Mouse (Mus musculus) megakaryocyte-erythroid progenitor cell, adult 5-6 weeks (primary cell): ENCODE measurements at regions not wholly inside any gene's neighbourhood (a gene's known extent, or its start where the extent isn't known, plus 50 kb on each side); places are given as distances from the start of the nearest gene placed in this dataset.

Source experiments
- ATAC-seq: replicated peaks from 2 replicates; pipeline ENCODE4 v1.8.0; 2016; ENCODE audit warnings: mild to moderate bottlenecking, inconsistent platforms; ENCODE audit not compliant: severe bottlenecking, poor library complexity, low FRiP score, low TSS enrichment

DNA sequence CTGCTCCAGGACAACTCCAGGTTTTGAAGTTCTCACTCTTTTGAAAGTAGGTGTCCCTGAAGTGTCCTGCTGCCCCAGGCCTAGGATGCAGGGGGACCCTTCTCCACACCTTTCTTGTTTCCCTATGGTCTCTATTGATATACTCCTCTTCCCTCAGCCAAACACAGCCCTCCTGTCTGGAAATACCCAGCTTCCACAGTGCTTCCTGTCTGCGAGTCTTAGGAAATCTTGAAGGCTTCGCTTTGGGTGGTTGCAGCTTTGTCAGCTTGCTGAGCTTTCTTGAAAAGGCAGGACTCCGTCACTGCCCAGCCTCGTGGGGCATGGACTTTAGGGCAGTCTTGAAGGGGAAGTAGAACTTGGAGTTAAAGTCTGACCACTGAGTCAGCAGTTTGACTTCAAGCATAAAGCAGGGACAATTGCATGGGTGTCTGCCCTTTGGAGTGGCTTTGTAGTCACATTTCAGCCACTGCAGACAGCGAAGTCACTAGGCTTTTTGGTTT lies 51.1 kb upstream of the Lrrc52 start:
- no peak for ATAC-seq

DNA sequence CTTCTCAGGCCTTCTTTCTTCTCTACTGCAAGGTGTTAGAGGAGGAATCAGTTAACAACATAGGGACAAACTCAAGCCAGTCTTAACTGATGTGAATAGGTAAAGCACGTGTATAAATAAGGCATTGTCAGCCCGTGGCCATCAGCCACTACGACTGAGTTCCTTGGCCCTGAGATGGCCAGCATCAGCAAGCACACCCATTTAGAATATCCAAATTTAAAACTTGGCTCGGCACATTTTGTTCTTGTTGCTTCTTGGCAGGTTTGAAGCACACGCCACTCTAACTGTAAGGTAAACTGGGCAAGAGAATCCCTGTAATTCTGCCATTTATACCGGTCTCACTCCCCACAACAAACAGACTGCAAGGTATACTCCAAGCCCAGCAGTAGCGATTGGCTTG lies 57.3 kb upstream of the Lrrc52 start:
- no peak for ATAC-seq

- no peak for ATAC-seq
Measured at GRCm38 (mm10) chr1:167532571-167533331, 65.4 kb upstream of the Rxrg start.

GRCm38 (mm10) chr1:167546000-167546399 lies 52.2 kb upstream of the Rxrg start:
- ATAC-seq, result peak; percentile 53

DNA sequence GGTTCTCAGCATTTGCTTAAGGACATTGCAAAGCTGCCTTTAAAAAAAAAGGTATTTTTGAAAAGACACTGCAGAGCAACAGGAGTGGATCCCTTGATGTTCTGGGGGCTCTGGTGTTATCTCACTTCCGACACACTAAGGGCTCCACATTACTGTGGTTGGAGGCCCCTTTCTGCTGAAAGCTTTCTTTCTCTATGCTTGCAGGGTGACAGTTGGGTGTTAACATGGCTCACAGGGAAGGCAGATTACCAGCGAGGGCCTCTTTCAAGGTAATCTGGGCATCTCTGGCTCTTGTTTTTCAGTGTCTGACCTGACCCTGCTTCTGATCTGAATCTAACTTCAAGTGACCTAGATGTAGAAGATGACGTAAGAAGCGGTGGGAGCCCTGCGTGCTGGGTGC lies 50.9 kb upstream of the Rxrg start:
- ATAC-seq, result peak; percentile 72
